Mouse (Mus musculus) thymus, postnatal 0 days (tissue): ENCODE measurements around the gene Msx1. TPM values are rescaled to one million over a fixed set of nuclear protein-coding genes. Genes with fewer than 3 reads are reported as not detected.

ENCODE experiments used
- DNase-seq: peaks from one replicate; pipeline ENCODE4 v3.0.0-alpha.2; 2015; ENCODE audit warnings: low spot score
- polyA plus RNA-seq: library from polyadenylated mRNA; unstranded; fragments of >200 nt; fragmentation: Nextera tagmentation; extraction: Ambion mirVana; gene quantifications from 2 replicates; pipeline ENCODE4 v1.2.1, GENCODE M21; 2015

Msx1 gene
- polyA plus RNA-seq, 1 experiment from 2014 or later, result 2.2 TPM

GRCm38 (mm10) chr5:37797251-37797650, 27.1 kb downstream of the Msx1 start:
- DNase-seq, result no peak

GRCm38 (mm10) chr5:37796751-37797150, 27.6 kb downstream of the Msx1 start:
- no peak for DNase-seq

GRCm38 (mm10) chr5:37795691-37796090, 28.7 kb downstream of the Msx1 start:
- DNase-seq, result no peak

- no peak for DNase-seq
These were observed 32.2 kb downstream of the Msx1 start for GRCm38 (mm10) chr5:37792154-37792553.

- DNase-seq, result no peak
These were observed 39.5 kb downstream of the Msx1 start for GRCm38 (mm10) chr5:37784847-37785391.

- no peak for DNase-seq
These were observed 41.1 kb downstream of the Msx1 start for GRCm38 (mm10) chr5:37783306-37783705.

GRCm38 (mm10) chr5:37775681-37776080, 48.7 kb downstream of the Msx1 start:
- no peak for DNase-seq

- DNase-seq, result no peak
These were observed 50.4 kb downstream of the Msx1 start for GRCm38 (mm10) chr5:37774011-37774410.

GRCm38 (mm10) chr5:37770870-37771269, 53.5 kb downstream of the Msx1 start:
- DNase-seq, result no peak

Other genes with a start within 250 kb of the Msx1 start
- 0.08 TPM in 1 of 2 replicates, not detected in the other for gene Stk32b, start 107.4 kb downstream of the Msx1 start, polyA plus RNA-seq
- gene Cytl1, start 89.1 kb downstream of the Msx1 start, polyA plus RNA-seq, result 2.7 and 3.5 TPM in 2 replicates
- gene Stx18, start 214.2 kb upstream of the Msx1 start, polyA plus RNA-seq, result 34.7 and 40.0 TPM in 2 replicates